Mouse (Mus musculus) heart, postnatal 36 days (tissue): ENCODE results near the gene Tnfaip8l1. TPM values are rescaled to one million over a fixed set of nuclear protein-coding genes. Genes with fewer than 3 reads are reported as not detected.

Experiments
- DNase-seq, 2 experiments: peaks; one replicate each; pipeline ENCODE4 v3.0.0; 2021 to 2022
- intact Hi-C: fragments of 180-260 bp; cut with DNase I; formaldehyde crosslinking; loops from one replicate; pipeline ENCODE4 v1.15.1; 2025
- total RNA-seq, 2 experiments: library from RNA; stranded (reverse); gene quantifications; 2 replicates each; pipeline ENCODE4 v1.2.3; 2021

Gene Tnfaip8l1
- total RNA-seq, 2 experiments from 2014 or later = 1.9 to 2.8 TPM

DNA sequence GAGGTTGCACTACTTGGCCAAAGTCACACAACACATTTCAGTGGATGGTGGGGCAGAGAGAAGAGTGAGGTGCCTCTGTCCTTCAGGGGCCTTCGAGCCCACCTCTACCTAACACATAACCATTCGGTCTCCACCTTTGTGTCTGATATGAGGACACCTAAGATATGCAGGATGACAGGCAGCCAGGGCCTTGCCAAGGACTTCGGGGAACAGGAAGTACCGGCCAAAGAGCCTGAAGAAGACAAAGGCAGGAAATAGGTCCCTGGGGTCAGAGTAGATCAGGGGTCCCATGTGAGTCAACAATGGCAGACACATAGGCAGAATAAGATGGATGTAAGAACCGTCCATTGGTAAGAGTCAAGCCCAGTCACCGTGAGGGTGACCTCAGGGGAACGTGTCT, 25.7 kb upstream of the Tnfaip8l1 start:
- DNase-seq = no peak
- intact Hi-C loops = no loop called here

DNA sequence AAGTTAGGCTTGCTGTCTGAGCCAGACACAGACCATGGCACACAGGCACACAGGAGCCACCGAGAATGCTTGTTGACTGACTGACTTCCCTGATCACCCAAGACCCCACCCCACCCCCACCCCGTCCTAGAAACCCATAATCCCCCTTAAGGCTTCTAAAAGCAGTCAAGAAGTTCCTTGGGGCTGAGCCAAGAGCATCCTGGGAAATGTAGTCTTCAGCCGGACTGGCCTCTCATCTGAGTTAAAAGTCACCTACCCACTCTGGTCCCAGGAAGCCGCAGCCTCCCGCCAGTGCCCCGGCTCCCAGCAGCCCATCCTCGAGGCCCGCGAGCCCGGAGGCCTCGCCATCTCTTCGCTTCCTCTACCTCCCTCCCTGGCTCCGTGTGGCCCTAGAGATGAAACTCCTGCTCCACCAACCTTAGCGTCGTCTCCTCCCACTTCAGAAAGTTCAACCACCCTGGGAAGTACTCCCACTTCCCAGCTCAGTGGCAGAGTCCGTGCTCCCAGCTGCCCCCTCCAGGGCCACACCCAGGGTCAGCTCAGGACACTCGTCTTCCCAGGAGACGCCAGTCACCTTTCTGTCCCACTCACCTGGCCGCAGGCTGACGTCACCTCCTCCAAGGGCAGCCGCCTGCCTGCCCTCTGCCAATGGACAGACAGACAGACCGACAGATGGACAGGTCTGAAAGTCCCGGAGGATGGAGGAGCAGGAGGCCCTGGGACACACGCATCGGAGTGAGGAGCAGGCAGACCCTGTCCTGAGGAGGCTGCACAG, 24.3 kb upstream of the Tnfaip8l1 start:
- intact Hi-C loops = no loop called here
- DNase-seq = no peak

DNA sequence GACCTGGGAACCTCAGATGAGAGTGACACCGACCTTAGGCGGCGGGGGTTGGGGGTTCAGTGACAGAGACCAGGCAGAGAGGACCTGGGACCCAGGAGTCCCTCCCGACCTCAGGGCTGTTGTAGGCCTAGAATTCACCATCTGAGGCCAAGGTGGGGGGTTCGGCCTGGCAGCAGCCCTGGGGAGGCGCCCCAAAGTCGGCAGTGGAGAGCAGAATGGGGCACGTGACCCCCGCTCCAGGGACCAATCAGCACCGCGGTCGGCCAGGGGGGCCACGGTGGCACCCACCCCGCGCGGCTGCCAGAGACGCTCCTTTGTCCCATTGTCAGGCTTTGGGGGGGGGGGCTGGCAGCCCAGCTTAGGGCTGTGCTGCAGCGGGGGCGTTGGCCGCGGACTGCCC, 22.9 kb upstream of the Tnfaip8l1 start:
- intact Hi-C loops = no loop called here

DNA sequence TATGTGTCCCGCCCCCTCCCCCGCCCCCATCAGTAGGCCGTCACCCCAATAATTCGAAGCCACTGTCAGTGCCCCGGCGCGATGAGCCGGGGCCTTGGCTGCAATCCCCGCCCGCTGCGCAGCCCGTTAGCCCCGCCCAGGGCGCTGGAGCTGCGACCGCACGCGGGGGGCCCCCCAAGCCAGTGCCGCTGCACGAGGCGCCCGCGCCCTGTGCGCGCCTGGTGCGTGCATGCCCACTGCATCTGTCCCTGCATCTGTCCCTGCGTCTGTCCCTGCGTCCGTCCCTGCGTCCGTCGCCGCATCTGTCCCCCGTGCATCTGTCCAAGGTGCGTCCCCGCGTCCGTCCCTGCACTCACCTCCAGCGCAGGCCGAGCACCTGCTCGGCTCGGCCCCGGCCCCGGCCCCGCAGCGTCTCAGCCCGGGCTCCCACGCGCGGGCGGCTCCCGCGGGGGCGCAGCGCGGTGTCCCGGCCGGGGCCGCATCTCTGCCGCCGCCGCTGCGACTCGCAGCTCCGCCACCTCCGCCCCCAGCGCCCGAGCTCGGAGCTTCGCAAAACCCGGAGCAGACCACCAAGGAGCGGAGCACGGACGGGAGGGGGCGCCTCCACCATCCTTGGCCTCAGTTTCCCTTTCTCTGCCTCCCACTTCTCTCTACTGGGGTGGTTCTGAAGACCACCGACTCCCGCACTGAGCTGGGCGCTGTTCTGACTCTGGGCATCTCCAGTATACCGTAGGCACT, 22.2 kb upstream of the Tnfaip8l1 start, which contains the start of gene Sema6b:
TSS of gene Sema6b (minus strand) at position 486 of the 738 bp plus-strand sequence.
- intact Hi-C loops = no loop called here
- peak; percentile 67 to 79 for DNase-seq

More for the DNA sequence above, 22.9 kb upstream of the Tnfaip8l1 start:
- DNase-seq = no peak

DNA sequence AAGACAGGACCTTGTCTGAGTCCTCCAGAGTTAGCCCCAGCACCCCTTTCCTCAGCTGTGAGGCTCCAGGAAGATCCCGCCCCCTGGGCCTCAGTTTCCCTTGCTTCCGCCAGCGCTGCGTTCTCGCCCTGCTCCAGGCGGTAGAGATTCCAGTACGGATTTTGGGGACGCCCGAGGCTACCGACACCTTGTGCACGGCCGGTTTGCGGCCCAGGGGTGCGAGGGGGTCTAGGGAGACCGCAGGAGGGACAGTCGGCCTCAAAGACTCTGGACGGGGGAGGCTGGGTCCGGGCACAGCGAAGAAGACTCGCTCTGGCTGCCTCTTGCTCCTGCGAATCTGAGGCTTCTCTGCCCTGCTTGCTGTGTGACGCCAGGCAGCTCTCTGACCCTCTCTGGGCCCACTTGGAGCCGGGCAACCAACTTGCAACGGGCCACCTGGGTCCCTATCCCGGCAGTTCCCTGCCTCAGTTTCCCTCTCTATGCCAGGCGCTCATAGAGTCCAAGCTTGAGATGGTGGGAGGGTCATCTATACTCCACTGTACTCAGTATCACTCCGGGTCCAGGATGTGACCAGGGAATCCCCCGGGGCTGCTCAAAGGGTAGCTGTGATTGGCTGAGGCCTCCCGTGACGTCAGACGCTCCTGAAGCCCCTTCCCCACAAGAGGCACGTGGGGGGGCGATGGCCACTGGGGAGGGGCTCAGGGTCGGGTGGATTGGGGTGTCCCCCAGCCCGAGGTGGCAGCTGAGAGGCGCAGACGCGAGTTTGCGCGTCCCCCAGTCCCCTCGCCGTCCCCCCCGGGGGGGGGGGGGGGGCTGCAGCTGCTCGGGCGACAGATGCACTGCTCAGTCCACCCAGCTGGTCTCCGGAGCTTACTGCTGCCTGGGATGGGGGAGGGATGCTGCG, 20.3 kb upstream of the Tnfaip8l1 start:
- DNase-seq = peak in 1 of 2 experiments; percentile 64
- intact Hi-C loops = no loop called here

DNA sequence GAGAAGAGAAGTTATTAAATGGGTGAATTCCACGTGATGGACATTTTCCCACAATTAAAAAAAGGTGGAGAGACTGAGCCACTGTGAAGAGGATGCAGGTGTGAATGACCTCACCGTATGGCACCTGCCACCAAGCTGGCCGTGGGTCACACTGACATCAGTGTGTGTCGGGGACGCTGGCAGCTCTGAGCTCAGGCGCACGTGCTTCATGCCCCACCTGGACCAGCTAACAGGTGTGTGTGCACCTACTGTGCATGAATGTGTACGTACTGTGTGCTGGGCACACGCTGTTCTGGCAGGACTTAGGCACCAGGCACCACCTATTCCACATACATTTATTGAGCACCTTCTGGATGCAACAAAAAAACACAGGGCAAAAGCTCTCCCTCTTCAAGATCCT, 17.7 kb upstream of the Tnfaip8l1 start:
- no peak for DNase-seq

DNA sequence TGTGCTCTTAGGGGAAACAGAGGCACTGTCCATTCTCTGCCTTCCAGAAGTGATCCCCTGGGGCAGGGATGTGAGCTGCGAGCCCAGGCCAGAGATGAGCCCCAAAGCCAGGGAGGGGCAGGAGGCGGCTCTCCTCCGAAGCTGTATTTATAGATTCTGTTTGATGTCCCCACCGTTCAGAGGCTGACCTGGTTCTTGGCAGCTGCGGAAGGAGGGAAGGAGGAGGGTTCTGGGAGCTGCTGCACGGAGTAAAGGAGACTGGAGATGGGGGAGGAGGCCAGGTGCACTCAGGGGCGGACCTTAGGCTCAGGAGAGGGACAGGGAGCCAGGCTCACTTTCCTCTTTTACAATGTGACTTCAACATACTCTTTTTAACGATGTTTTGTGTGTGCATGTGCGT, 16.1 kb upstream of the Tnfaip8l1 start:
- DNase-seq = no peak
- intact Hi-C loops = no loop called here

More for the DNA sequence above, 17.7 kb upstream of the Tnfaip8l1 start:
- intact Hi-C loops = no loop called here

DNA sequence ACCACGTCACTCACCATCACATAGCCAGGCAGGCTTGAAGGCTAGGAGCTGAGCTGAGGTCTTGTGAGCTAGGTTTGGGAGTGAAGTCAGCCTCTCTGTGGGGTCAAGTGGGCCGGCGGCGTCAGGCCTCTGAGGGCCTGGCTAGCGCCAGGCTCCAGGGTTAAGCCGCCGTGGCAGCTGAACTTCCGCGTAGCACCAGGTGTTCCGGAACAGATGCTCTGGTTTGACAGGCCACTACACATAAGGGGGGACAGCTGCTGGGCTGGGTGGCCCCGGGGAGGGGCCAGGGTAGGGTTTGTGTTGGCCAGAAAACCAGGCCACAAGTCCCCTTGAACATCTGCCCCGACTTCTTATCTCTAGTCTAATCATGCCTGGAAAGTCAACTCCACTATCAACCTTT, 14.9 kb upstream of the Tnfaip8l1 start:
- no peak for DNase-seq
- intact Hi-C loops = no loop called here

DNA sequence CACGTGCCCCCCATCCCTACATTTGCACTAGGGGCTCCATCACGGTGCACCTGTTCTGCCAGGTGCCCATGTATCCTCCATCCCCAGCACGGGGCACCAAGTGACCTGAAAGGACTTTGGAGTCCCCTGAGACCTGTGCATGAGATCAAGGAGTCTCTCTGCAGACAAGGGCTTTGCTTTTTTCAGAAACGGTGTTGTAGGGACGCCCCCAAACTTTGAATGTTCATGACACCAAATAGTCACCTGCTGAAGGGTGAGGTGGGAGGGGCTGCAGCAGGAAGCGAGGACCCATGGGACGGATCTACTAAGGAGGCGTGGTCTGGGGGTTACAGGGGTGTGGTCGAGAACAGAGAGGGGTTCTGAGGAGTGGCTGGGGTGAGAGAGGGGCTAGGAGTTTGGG, 14.0 kb upstream of the Tnfaip8l1 start:
- no peak for DNase-seq
- intact Hi-C loops = no loop called here

DNA sequence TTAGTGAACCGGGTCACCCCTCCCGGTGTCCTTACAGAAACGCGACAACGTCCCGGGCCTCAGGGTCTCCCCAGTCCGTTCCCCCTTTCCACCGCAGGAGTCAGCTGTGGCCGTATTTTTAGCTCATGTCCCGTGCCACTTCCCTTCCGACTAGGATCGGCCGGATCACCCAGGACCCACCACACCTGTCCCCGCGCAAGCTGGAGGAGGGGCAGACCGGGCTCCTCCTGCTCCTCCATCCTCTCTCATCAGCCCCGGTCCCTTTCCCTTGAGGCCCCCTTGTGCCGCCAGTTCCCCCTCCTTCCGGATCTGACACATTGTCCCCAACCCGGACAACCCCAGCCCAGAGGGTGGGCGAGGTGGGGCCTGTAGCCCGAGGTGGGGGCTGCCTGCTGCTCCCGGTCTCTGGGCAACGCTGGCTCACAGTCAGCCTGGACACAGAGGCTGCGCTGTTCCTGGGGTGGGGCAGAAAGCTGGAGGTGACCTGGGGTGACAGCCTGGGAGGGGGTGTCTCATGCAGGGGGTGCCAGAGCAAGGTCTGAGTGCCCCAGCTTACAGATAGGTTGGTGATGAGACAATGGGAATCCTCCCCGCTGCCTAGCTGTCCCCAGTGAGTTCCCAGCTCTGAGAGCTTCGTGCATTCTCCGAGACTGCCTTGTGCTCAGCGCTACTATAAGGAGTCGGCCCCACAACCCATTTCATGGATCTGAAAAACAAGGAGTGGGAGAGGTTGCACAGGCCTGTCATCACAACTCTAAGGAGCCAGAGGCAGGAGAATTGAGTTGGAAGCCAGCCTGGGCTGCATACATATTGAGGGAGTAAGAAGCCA, 13.3 kb upstream of the Tnfaip8l1 start:
- intact Hi-C loops = no loop called here
- DNase-seq = no peak

DNA sequence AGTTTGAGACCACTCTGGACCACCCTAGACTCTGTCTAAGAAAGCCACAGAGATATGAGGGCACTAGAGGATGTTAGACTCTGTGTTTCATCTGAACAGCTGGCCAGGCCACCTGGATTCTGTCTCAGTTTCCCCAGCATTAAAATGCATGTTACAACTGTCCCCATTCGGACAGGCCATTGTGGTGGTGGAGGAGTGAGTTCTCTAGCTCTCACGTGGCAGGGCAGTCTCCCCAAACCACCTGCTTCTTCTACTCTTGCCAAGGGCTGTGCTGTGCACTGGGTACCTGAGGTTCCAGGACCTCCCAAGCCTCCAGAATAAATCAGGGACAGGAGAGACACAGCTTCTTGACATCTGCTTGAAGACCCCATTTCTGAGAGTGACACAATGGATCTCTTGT, 12.4 kb upstream of the Tnfaip8l1 start:
- intact Hi-C loops = no loop called here
- DNase-seq = no peak

DNA sequence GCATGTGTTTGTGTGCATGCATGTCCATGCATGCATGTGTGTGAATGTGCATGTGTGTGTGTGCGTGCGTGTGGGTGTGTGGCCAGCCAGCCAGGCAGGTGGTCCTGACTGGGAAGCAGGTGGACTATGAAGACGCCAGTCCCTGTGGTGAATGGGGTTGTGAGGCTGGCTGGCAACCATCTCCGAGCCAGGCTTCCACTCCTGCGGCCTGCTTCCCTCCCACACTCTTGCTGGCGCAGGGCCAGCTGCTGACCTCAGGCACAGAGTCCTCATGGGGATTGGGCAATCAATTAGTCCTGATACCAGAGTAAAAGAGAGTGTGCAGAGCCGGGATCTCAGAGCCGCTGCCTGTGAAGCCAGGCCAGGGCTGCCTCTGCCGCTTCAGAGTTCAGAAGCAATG, 8.6 kb upstream of the Tnfaip8l1 start:
- peak; percentile 53 to 66 for DNase-seq
- intact Hi-C loops = no loop called here

DNA sequence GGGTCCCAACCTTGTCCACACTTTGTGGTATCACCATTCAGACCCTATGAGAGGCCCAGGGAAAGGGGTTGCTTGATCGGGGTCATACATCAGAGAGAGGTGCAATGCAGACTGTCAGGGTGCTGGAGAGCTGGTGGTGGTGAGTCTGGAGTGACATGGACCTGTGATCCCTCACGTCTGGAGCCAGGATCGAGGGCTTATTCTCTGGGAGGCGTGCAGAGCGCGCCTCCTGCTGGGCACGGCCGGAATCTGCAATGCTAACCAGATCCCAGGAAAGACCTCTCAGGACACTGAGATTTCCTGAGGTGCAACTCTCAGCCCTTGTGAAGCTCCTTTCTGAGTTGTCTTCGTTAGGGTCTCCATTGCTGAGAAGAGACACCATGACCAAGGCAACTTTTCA, 2.5 kb upstream of the Tnfaip8l1 start:
- intact Hi-C loops = loop anchor here (1.0 kb wide), 1 partner anchor 26 kb away; no protein-coding TSS in a partner anchor
- peak; percentile 67 to 70 for DNase-seq

DNA sequence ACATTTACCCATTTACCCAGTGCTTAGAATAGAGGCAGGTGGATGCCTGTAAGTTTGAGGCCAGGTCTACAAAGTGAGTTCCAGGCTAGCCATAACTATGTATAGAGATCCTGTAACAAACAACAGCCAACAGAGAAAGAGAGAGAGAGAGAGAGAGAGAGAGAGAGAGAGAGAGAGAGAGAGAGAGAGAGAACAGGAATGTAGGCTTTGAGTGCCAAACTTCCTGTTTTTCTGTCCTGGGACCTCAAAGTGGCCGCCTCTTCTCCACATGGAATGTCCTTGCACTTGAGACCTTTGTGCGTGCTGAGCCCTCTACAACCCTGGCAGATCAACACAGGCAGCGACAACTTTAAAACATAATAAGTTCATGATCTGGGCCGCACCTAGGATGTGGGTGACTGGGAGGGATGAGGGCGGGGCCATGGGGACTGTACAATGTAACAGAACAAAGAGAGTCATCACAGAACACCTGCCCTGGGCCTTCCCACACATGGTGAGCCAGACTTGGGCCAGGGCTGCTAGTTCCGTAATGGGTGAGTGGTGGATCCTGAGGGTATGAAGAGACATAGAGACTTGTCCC, 1.3 kb downstream of the Tnfaip8l1 start:
- no peak for DNase-seq
- intact Hi-C loops = loop anchor here (2.0 kb wide), 1 partner anchor 55 kb away; the partner anchor contains the start of gene Dpp9

DNA sequence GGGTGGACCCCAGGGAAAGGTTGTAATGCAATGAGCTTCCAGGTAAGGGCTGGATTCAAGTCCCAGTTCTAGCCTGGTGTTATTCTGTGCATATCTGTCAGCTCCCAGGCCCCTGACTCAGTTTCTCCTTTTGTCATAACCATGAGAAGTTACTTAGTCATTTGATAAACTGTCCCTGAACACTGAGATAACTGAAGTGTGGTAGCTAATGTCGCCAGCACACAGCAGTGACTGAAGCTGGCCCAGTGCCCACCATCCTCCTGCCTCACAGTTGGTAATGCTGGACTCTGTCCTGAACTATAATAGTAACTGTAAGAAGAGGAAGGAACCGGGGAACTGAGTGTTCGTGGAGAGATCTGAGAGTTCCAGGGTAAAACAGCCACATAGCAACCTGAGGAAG, 2.2 kb downstream of the Tnfaip8l1 start:
- intact Hi-C loops = no loop called here
- DNase-seq = no peak

DNA sequence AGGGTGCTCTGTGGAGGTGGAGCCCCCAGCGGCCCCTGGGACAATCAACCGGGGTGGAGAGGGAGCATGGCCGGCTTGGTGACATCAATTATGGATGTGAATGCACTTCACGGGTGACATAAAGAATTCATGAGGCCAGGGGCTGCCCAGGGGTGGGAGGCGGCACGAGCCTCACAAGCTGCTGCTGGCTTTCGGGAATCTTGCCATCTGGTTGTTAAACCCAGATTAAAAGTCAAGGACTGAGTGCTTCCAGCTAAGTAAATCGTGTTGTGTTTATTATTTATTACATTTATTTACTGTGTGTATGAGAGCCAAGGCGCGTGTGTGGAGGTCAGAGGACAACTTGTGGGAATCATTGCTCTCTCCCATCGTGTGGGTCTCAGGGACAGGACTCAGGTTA, 3.4 kb downstream of the Tnfaip8l1 start:
- intact Hi-C loops = no loop called here

DNA sequence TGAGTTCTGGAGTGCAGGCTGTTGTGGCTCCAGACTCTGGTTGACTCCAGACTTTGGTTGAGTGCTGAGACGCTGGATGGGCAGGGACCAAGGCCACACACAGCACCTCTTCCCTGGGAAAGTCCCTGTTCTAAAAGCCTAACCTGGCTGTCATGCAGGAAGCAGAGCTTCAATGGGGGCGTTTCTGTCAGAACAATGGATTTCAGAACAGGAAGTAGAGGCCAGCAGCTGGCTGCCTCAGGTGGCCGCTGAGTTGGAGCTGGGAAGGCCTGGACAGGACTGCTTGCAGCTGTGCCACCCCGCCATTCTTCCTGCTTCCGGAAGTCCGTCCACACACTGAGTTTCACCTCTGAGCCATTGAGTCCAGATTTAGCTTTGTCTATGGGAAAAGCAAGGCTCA, 7.6 kb downstream of the Tnfaip8l1 start:
- intact Hi-C loops = no loop called here
- DNase-seq = peak; percentile 19 to 31

More for the DNA sequence above, 3.4 kb downstream of the Tnfaip8l1 start:
- no peak for DNase-seq

DNA sequence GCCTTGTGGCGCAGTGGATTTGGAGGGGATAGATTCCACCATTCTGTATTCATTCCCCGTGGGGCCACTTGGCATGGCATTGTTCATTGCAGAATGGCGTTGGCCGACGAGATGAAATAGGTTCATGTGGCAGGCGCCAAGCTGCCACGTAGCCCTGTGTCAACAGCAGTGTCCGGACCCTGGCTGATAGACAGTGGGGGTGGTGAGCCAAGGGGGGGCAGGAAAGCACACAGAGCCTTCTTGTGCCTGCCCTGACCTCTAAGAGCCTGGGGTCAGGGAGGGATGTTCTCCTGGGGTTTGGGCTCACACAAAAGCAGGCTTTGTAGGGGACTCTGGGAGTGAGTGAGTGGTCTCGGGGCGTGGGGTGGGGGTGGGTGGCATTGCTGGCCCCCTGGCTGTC, 8.4 kb downstream of the Tnfaip8l1 start:
- no peak for DNase-seq
- intact Hi-C loops = no loop called here

DNA sequence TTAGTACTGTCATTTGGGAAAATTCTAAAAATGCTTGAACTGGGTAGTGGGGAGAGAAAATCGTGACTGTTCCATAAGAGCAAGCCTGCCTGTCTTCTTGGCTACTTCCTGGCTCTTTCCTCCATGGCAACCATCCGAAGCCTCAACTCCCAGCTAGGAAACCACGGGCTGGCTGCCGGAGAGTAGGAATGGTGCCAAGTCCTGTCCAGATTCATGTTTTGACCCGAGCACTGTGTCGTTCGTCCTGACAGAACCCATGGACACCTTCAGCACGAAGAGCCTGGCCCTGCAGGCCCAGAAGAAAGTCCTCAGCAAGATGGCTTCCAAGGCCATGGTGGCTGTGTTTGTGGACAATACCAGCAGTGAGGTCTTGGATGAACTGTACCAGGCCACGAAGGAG, 9.2 kb downstream of the Tnfaip8l1 start:
- DNase-seq = no peak
- intact Hi-C loops = no loop called here

DNA sequence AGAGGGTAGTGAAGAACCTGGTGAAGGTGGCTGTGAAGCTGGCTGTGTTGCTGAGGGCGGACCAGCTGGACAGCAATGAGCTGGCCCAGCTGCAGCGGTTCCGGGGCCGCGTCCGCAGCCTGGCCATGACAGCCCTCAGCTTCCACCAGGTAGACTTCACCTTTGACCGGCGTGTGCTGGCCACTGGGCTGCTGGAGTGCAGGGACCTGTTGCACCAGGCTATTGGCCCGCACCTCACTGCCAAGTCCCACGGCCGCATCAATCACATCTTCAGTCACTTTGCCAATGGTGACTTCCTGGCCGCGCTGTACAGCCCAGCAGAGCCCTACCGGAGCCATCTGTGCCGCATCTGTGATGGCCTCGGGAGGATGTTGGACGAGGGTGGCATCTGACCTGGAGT, 9.6 kb downstream of the Tnfaip8l1 start:
- intact Hi-C loops = no loop called here
- no peak for DNase-seq
